Mouse (Mus musculus) lung, postnatal 10 days (tissue): ENCODE measurements around the gene Tmem19.

Experiments used
- DNase-seq: peaks from one replicate; pipeline ENCODE4 v3.0.0; 2021

Tmem19 gene

GRCm38 (mm10) chr10:115309191-115309590 is 53.1 kb downstream of the Tmem19 start:
- no peak for DNase-seq

DNA sequence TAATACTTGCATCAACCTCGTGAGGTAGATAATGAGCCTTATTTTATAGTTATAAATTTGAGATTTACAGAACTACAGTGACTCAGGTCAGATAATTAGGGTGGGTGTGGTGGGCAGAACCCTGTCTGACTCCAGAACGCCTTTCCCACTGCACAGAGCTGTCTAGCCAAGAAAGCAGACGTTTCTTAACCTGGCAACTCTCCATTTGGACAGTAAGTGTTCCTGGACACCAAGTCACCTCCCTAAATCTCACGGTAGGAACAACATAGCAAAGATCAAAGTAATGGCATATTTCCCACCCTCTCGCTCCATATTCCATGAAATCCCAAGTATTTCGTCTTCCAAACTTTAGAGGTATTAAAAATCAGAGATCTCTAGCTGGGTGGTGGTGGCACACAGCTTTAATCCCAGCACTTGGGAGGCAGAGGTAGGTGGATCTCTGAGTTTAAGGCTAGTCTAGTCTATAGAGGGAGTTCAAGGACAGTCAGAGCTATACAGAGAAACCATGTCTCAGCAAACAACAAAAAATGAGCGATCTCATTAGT is 54.9 kb downstream of the Tmem19 start:
- DNase-seq, result no peak

DNA sequence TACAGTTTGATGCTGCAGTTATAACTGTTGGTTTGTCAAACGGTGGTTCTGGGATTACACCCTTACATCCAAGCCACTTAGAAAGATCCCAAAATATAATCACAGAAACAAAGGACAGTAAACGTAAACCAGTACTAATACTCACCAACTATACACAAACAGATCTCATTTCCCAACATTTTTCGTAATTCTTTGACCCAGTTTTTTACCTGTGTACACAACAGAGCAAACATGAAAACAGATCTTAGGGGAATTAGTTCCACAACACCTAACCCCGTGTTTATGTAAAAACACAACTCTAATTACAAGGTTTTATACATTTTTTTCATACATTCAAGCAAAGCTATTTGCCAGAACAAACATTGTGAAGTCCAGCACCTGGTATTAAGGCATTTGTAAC is 63.6 kb downstream of the Tmem19 start:
- no peak for DNase-seq

DNA sequence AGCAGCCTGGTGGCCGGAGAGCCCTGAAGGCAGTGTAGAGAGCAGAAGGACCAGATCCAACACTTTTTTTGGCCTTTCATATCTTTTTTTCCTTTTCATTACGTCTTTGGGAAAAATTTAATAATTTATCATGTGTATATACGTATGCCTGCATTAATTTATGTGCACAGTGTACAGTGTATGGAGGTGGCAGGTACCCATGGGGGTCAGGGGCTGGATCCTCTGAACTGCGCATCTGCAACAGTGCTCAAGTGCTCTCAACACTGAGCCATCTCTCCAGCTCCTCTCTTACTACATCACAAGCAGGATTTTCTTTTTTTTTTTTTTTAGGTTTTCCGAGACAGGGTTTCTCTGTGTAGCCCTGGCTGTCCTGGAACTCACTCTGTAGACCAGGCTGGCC is 64.7 kb downstream of the Tmem19 start:
- DNase-seq, result no peak

DNA sequence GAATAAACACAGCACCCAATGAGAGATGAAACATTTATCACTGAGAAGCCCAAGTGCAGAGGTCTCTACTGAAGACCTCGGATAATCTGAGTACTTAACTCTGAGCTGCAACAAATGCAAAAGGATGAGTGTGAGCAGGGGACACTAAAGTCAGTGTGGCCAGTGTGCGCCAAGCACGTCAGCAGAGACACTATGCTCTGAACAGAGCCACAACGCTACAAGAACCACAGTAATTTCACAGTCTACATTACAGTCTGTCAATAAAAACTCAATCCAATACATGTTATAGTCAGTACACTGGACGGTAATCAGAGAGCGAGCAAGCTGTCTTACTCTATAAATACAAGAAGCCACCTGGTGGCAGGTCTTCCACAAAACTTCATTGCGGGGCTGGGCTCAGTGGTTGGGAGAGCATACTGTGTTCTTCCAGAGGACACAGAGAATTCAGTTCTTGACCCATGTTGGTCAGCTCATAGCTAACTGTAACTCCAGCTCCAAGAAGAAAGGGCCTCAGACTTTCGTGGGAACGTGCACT is 65.8 kb downstream of the Tmem19 start:
- no peak for DNase-seq

DNA sequence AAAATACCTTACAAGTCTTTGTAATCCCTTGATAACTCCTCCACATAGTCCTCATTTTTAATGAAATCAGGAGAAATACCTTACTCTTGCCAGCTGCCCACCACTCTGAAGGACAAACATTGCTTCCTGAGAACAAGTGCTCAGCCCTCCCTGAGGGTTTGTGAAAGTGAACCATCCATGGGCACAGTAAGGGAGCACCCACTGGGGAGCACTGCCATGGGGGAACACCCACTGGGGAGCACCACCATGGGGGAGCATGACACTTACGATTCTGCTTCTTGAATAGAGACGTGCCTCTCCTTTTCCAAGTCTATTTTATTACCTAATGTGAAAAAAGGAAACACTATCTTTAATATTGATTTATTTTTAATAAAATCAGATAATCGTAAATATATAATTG is 67.1 kb downstream of the Tmem19 start:
- DNase-seq, result no peak

GRCm38 (mm10) chr10:115294715-115295114 is 67.6 kb downstream of the Tmem19 start:
- DNase-seq, result no peak

- DNase-seq, result no peak
Observed at GRCm38 (mm10) chr10:115293946-115294345, 68.4 kb downstream of the Tmem19 start.

- DNase-seq, result no peak
Observed at GRCm38 (mm10) chr10:115290671-115291070, 71.6 kb downstream of the Tmem19 start.
